Mouse (Mus musculus) C2C12 (cell line): ENCODE results near the gene Nek7.

Experiments
- CEBPB ChIP-seq: IDR thresholded peaks from one replicate; pipeline ENCODE4 v1.6.1; 2011; ENCODE audit warnings: low read depth, mild to moderate bottlenecking, control low read depth, moderate library complexity
- CTCF ChIP-seq: IDR thresholded peaks from one replicate; pipeline ENCODE4 v1.5.1; 2011; ENCODE audit not compliant: control insufficient read depth, insufficient read depth, insufficient read length
- MAX ChIP-seq: IDR thresholded peaks from one replicate; pipeline ENCODE4 v1.6.1; 2011; ENCODE audit warnings: mild to moderate bottlenecking, control low read depth
- MYOD1 ChIP-seq: IDR thresholded peaks from one replicate; pipeline ENCODE4 v1.6.1; 2011; ENCODE audit warnings: low read depth; ENCODE audit not compliant: control insufficient read depth, insufficient read length
- USF1 ChIP-seq: IDR thresholded peaks from one replicate; pipeline ENCODE4 v1.6.1; 2011; ENCODE audit warnings: low read depth, mild to moderate bottlenecking, control low read depth, moderate library complexity

GRCm38 (mm10) chr1:138598087-138598486 lies 21.9 kb downstream of the Nek7 start:
- no peak for TF ChIP-seq CTCF
- no peak for TF ChIP-seq MAX
- no peak for TF ChIP-seq MYOD1
- no peak for TF ChIP-seq USF1
- TF ChIP-seq CEBPB = no peak
